Mouse (Mus musculus): ENCODE results near the gene Esr2.
"Not testable (repeated sequence)": the region's sequence is repeated elsewhere in the genome, so short reads cannot be mapped to it uniquely, and the experiment has no call there.

Esr2 gene

GRCm38 (mm10) chr12:76152389-76152788, 24.7 kb downstream of the Esr2 start:
- not testable (repeated sequence) for DNase-seq (ENCODE audit: low spot score)

GRCm38 (mm10) chr12:76136701-76137100, 40.4 kb downstream of the Esr2 start:
- DNase-seq (ENCODE audit: low spot score), result no peak

- DNase-seq (ENCODE audit: low spot score), result not testable (repeated sequence)
Observed at GRCm38 (mm10) chr12:76133081-76133480, 44.0 kb downstream of the Esr2 start.

- DNase-seq (ENCODE audit: low spot score), result no peak
Observed at GRCm38 (mm10) chr12:76132591-76132990, 44.5 kb downstream of the Esr2 start.

- no peak for DNase-seq (ENCODE audit: low spot score)
Observed at GRCm38 (mm10) chr12:76130891-76131290, 46.2 kb downstream of the Esr2 start.

GRCm38 (mm10) chr12:76130281-76130680, 46.8 kb downstream of the Esr2 start:
- peak; percentile 46 for DNase-seq (ENCODE audit: low spot score)

- no peak for DNase-seq (ENCODE audit: low spot score)
Observed at GRCm38 (mm10) chr12:76128831-76129230, 48.2 kb downstream of the Esr2 start.

- no peak for DNase-seq (ENCODE audit: low spot score)
Observed at GRCm38 (mm10) chr12:76128306-76128705, 48.8 kb downstream of the Esr2 start.

GRCm38 (mm10) chr12:76123223-76123622, 53.8 kb downstream of the Esr2 start:
- no peak for DNase-seq (ENCODE audit: low spot score)

- DNase-seq (ENCODE audit: low spot score), result no peak
Observed at GRCm38 (mm10) chr12:76117632-76118153, 59.4 kb downstream of the Esr2 start.

- DNase-seq (ENCODE audit: low spot score), result no peak
Observed at GRCm38 (mm10) chr12:76116577-76116976, 60.5 kb downstream of the Esr2 start.

GRCm38 (mm10) chr12:76111046-76111445, 66.0 kb downstream of the Esr2 start:
- no peak for DNase-seq (ENCODE audit: low spot score)

GRCm38 (mm10) chr12:76109646-76110405, 67.2 kb downstream of the Esr2 start:
- no peak for DNase-seq (ENCODE audit: low spot score)

GRCm38 (mm10) chr12:76104596-76105351, 72.3 kb downstream of the Esr2 start:
- DNase-seq (ENCODE audit: low spot score), result no peak

GRCm38 (mm10) chr12:76102621-76103020, 74.4 kb downstream of the Esr2 start:
- no peak for DNase-seq (ENCODE audit: low spot score)

- DNase-seq (ENCODE audit: low spot score), result peak; percentile 28
Observed at GRCm38 (mm10) chr12:76095117-76096035, 81.7 kb downstream of the Esr2 start.

GRCm38 (mm10) chr12:76093613-76094588, 83.2 kb downstream of the Esr2 start:
- no peak for DNase-seq (ENCODE audit: low spot score)

GRCm38 (mm10) chr12:76092789-76093466, 84.1 kb downstream of the Esr2 start:
- no peak for DNase-seq (ENCODE audit: low spot score)

- DNase-seq (ENCODE audit: low spot score), result peak; percentile 66
Observed at GRCm38 (mm10) chr12:76087025-76087424, 90.0 kb downstream of the Esr2 start.
